In genomic region chr15:85919191-85919891, GRCm38 (mm10) we compare ENCODE assay signal across 12 mouse cellular contexts. TPM values are rescaled to one million over a fixed set of nuclear protein-coding genes. Genes with fewer than 3 reads are reported as not detected.
DNase-seq lines count a peak whose midpoint lies in the region; ATAC-seq and TF ChIP-seq lines count a peak whose summit lies in the region.
"Had no signal": no experiment of that assay in that cellular context is flagged by ENCODE, and none has a peak within 500 bp of the region (broad histone marks: within the 10 kb centered on the region; RNA-seq: fewer than 3 reads in every experiment).

No protein-coding gene starts in this region.

- no peaks in the 10 kb centered on the region for H3K36me3 ChIP-seq in kidney, adult 2 months (ENCODE audit: control insufficient read depth, insufficient read depth, low read length)

- H3K4me1 ChIP-seq in kidney, adult 2 months (ENCODE audit: control insufficient read depth, insufficient read depth, low read length), result no peaks in the 10 kb centered on the region

- DNase-seq in embryo, embryonic 10 days (ENCODE audit: low spot score), result peak; percentile 21
- DNase-seq in embryo, embryonic 9.5 days (ENCODE audit: extremely low spot score), result no peak
- DNase-seq in kidney, adult 2 months, result peak; percentile 55
- DNase-seq in kidney, postnatal 10 days, result no peak
- DNase-seq in kidney, postnatal 36 days, result peak; percentile 34 to 42
- peak; percentile 9 for DNase-seq in yolk sac, embryonic 10.5 days (ENCODE audit: low spot score)
- no peak for DNase-seq in right cerebral cortex, postnatal 10 days (ENCODE audit: low spot score in 2 of 2)
- DNase-seq: heart, adult 11 months; liver; thymus, postnatal 4 days had no signal

- H3K27me3 ChIP-seq in kidney, adult 2 months (replicated peaks; ENCODE audit: control insufficient read depth, insufficient read depth, low read length), result no peaks in the 10 kb centered on the region

- 61% methylated on average over 8 of the region's 8 CpGs for whole genome bisulfite sequencing in kidney, adult 2 months

- H3K27ac ChIP-seq in kidney, adult 2 months (ENCODE audit: insufficient read depth, low read depth, low read length), result no peak overlapping the region

- ATAC-seq in monocyte, adult 5-6 weeks (replicated peaks; ENCODE audit: insufficient number of reproducible peaks, low FRiP score, low TSS enrichment, poor library complexity, severe bottlenecking), result no peak

- H3K4me3 ChIP-seq in kidney, adult 2 months (ENCODE audit: insufficient read depth, low read depth, low read length), result no peak overlapping the region
- H3K4me3 ChIP-seq: erythroblast, embryonic 14.5 days had no signal

- TF ChIP-seq POLR2A in kidney, adult 2 months (IDR thresholded peaks at IDR 0.05; ENCODE audit: low read depth, low read length), result no peak

- TF ChIP-seq CTCF in kidney, adult 2 months (conservative IDR thresholded peaks at IDR 0.05; ENCODE audit: insufficient read depth, insufficient read length, low read depth, low read length), result no peak

RNA-seq across cellular contexts. Expression of gene Trmu, which starts 40.2 kb away (rescaled TPM):
- polyA plus RNA-seq in kidney, adult 2 months (2012; rRNA removed), result 29.2 and 31.7 TPM in 2 replicates
- total RNA-seq in monocyte, adult 5-6 weeks (2017), result 13.9 to 27.9 TPM (median 21.2 TPM) in 3 replicates

RNA-seq across cellular contexts. Expression of gene Gtse1, which starts 59.8 kb away (rescaled TPM):
- polyA plus RNA-seq in kidney, adult 2 months (2012; rRNA removed), result 0.74 and 0.98 TPM in 2 replicates
- 0.97 to 1.2 TPM in 2 of 3 replicates, not detected in the other for total RNA-seq in monocyte, adult 5-6 weeks (2017)

Comparison
In these comparisons a context has a peak if more than half of its experiments do, and no peak if none do; other contexts are left out.
1. DNase-seq: peak in embryo, embryonic 10 days (single experiment), kidney, adult 2 months (single experiment), kidney, postnatal 36 days (2 of 2) and yolk sac, embryonic 10.5 days (single experiment); none in embryo, embryonic 9.5 days (single experiment), kidney, postnatal 10 days (single experiment) and right cerebral cortex, postnatal 10 days (0 of 2).